Mouse (Mus musculus) stomach, postnatal 0 days (tissue): ENCODE results near the gene Dazl. TPM values are rescaled to one million over a fixed set of nuclear protein-coding genes. Genes with fewer than 3 reads are reported as not detected.

Source experiments
- ATAC-seq: fragments of 200-750 bp; cut with Nextera tagmentation; 2 replicates; pipeline ENCODE4 v1.8.0; 2017; ENCODE audit not compliant: low FRiP score, low TSS enrichment
- DNase-seq: peaks from one replicate; pipeline ENCODE4 v3.0.0-alpha.2; 2016; ENCODE audit warnings: low spot score
- H3K27ac ChIP-seq: fragments of 300-500 bp; sonication (generic); replicated peaks from 2 replicates; pipeline ENCODE4 v1.5.1; 2014; ENCODE audit warnings: mild to moderate bottlenecking, control low read depth
- H3K27me3 ChIP-seq: fragments of 300-500 bp; sonication (generic); 2 replicates; pipeline ENCODE4 v1.6.1; 2014; ENCODE audit warnings: low read length; ENCODE audit not compliant: control insufficient read depth, insufficient read depth
- H3K36me3 ChIP-seq: fragments of 300-500 bp; sonication (generic); 2 replicates; pipeline ENCODE4 v1.6.1; 2014; ENCODE audit warnings: low read length, mixed read lengths; ENCODE audit not compliant: control insufficient read depth, insufficient read depth
- H3K4me1 ChIP-seq: fragments of 300-500 bp; sonication (generic); replicated peaks from 2 replicates; pipeline ENCODE4 v1.6.1; 2014; ENCODE audit warnings: antibody characterized with exemption; ENCODE audit not compliant: control insufficient read depth, insufficient read depth
- H3K4me2 ChIP-seq: fragments of 300-500 bp; sonication (generic); replicated peaks from 2 replicates; pipeline ENCODE4 v1.6.1; 2014; ENCODE audit warnings: low read depth, mild to moderate bottlenecking, control low read depth, moderate library complexity
- H3K4me3 ChIP-seq: fragments of 300-500 bp; sonication (generic); 2 replicates; pipeline ENCODE4 v1.5.1; 2014; ENCODE audit warnings: low read depth, low read length, control low read depth
- H3K9ac ChIP-seq: fragments of 300-500 bp; sonication (generic); 2 replicates; pipeline ENCODE4 v1.6.1; 2014; ENCODE audit warnings: mild to moderate bottlenecking, low read length, control low read depth, mixed read lengths
- H3K9me3 ChIP-seq: fragments of 300-500 bp; sonication (generic); 2 replicates; pipeline ENCODE4 v1.6.1; 2016; ENCODE audit warnings: low read length; ENCODE audit not compliant: control insufficient read depth
- CTCF ChIP-seq: IDR thresholded peaks from 2 replicates; pipeline ENCODE4 v1.5.1; 2016; ENCODE audit warnings: antibody characterized with exemption, low read depth, mild to moderate bottlenecking, moderate library complexity
- EP300 ChIP-seq: optimal IDR thresholded peaks from 2 replicates; pipeline ENCODE3; 2016; ENCODE audit warnings: antibody characterized with exemption
- WGBS: fragments of 180-500 bp; shearing (Covaris S2); extraction: QIAGEN DNeasy Blood & Tissue Kit; methylation state at CpG from one replicate; pipeline ENCODE4 v1.1.7; 2014; 5-methylcytosine and 5-hydroxymethylcytosine counted together
- polyA plus RNA-seq: library from polyadenylated mRNA; unstranded; fragments of >200 nt; fragmentation: Nextera tagmentation; extraction: Ambion mirVana; gene quantifications from 2 replicates; pipeline ENCODE4 v1.2.1, GENCODE M21; 2015

Gene Dazl
- polyA plus RNA-seq, 1 experiment from 2014 or later = 0.13 TPM

DNA sequence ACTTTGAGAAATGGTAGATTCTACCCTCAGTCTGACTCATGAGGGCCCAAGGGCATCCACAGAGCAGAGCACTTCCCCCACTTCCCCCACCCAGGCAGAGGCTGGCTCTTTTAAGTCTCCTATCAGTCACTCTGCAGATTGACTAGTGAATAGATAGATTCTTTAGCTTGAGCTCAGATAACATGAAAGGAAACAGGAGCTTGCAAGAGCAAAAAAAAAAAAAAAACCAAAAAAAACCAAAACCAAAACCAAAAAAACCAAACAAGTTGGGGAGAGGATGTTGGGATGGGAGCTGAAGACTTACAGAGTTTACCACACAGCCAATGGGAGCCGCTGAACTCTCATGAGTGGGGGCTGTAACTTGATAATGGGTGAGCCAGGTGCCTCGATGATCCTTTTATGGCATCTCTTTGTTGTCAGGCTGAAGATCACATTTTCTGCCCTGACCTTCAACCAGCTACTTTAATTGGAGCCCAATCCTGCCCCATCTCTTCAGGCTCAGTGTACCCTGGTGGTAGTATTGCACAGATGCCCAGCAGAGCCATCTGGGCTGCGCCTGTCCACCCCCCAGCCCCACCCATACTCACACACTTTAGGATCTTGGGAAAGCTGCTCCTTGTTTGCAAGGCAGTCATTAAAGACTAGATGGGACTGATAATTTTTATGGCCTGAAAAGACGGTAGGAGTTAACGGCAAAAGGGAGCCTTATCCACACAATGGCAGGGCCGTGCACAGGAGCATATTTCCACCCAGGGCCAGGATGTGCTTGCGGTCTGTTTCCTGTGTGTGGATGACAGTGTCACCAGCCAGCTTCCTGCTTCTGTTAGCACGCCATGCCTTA, 38.0 kb upstream of the Dazl start:
- no peak for ATAC-seq
- H3K27me3 ChIP-seq = no peaks in the 10 kb centered on the region
- no peaks in the 10 kb centered on the region for H3K9me3 ChIP-seq
- no peak for DNase-seq
- no peaks in the 10 kb centered on the region for H3K36me3 ChIP-seq
- WGBS = 67% methylated on average over 8 of the region's 8 CpGs
- TF ChIP-seq CTCF = no peak
- TF ChIP-seq EP300 = no peak
- H3K27ac ChIP-seq = no peak overlapping the region
- H3K4me3 ChIP-seq = no peak overlapping the region
- H3K9ac ChIP-seq = no peak overlapping the region
- H3K4me1 ChIP-seq = no peaks in the 10 kb centered on the region
- H3K4me2 ChIP-seq = no peak overlapping the region

DNA sequence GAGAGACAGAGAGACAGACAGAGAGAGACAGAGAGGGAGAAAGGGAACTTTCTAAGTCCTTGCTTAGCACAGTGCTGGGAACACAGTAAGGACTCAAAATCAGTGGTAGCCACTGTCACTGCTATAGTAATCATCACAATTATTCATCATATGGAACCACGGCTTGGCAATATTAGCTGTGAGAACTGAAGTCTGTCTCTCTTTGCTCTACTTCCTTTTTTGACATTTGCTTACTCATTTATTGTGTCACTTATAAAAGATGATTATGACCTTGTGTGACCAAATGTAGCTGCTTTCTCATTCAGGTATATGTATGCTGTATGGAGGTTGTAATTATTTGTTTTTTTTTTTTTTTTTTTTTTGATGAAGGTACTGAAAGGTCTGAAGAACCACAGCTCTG, 36.8 kb upstream of the Dazl start:
- no peaks in the 10 kb centered on the region for H3K36me3 ChIP-seq
- no peak overlapping the region for H3K27ac ChIP-seq
- TF ChIP-seq CTCF = no peak
- TF ChIP-seq EP300 = no peak
- H3K9ac ChIP-seq = no peak overlapping the region
- H3K9me3 ChIP-seq = no peaks in the 10 kb centered on the region
- no peak for DNase-seq
- no peak overlapping the region for H3K4me2 ChIP-seq
- no peaks in the 10 kb centered on the region for H3K27me3 ChIP-seq
- H3K4me3 ChIP-seq = no peak overlapping the region
- ATAC-seq = no peak
- no peaks in the 10 kb centered on the region for H3K4me1 ChIP-seq
- WGBS = 73% methylated on average over 1 of the region's 1 CpGs

DNA sequence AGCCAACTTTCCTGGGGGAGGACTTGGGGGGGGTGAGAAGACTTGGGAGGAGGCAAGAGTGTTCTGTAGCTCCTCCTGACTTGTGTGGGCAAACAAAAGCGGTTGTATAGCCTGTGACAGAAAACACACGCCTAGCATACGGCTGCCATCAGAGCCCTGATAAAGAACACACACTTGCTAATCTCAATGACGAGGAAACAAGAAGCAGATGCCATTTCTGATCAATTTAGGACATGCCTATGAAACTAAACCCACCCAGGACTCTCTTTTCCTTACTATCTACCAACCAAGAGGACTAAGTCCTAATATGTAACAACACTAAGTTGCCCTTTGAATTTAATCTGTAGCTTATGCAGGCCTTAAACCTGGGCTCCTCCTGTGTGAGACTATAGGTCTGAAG, 31.2 kb upstream of the Dazl start:
- WGBS = 54% methylated on average over 4 of the region's 4 CpGs
- Histone ChIP-seq H3K27ac (no peak overlapping the region), H3K9me3 (no peaks in the 10 kb centered on the region), H3K4me3 (no peak overlapping the region), H3K36me3 (no peaks in the 10 kb centered on the region), H3K4me1 (no peaks in the 10 kb centered on the region), H3K9ac (no peak overlapping the region), H3K4me2 (no peak overlapping the region), H3K27me3 (no peaks in the 10 kb centered on the region)
- ATAC-seq (no peak), DNase-seq (no peak)
- TF ChIP-seq CTCF (no peak), EP300 (no peak)

DNA sequence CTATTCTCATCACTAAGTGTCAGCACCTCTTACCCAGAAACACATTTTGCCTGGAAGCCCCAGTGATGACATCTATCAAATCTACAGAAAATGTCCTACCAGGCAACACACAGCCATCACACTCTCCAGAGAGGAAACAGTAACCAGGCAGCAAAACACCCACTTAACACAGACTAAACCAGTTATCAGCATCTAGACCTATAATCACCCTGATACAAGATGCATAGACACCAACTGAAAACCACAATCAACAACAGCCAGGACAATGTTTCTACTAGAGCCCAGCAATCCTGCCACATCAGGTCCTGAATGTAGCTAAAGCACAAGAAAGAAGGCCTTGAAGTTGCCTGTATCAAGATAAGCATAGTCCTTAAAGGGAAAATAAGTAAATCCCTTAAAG, 25.4 kb upstream of the Dazl start:
- no peaks in the 10 kb centered on the region for H3K4me1 ChIP-seq
- ATAC-seq (no peak), DNase-seq (no peak)
- no peaks in the 10 kb centered on the region for H3K9me3 ChIP-seq
- no peak for TF ChIP-seq CTCF
- TF ChIP-seq EP300 = no peak
- no peaks in the 10 kb centered on the region for H3K27me3 ChIP-seq
- no peak overlapping the region for H3K9ac ChIP-seq
- no peak overlapping the region for H3K4me3 ChIP-seq
- no peaks in the 10 kb centered on the region for H3K36me3 ChIP-seq
- H3K27ac ChIP-seq = no peak overlapping the region
- H3K4me2 ChIP-seq = no peak overlapping the region

DNA sequence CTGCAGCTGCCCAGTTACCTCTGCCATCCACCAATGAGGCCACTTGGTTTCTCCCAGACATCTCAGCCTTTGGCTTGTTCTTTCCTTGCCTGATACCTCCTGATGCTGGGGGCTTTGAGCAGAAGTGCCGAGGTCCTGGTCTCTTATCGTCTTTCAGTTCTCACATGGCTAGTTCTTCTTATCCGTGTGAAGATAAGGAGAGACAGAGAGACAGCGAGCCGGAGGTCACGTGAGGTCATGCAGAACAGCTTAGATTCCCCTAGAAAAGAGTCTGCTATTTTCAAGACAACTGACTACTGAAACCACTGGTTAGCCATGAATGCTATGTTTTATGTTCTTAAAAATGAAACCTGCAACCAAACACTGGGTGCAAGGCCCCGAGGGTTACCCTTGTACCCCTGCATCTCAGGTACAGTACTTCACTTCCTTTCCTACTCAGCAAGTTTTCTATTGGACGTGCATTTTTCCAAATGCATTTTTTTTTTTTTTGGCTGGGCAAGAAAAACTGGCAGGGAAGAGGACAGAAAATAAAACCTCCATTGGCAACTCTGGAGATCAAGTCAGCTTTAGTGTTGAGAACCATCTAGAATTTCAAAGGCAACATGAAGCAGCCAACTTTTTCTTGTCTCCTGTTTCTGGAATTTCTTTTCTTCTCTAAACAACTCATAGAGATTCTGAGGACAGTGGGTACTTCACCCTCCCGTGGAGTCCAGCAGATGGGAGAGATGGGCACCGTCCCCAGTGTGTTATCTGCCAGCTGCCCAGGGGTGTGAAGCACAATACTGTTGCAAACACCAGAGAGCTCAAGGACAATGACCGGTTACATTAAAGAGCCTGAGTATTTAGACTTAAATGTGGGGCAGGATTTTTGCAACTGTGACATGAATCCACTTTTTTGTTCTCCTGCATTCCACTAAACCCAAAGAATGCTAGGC, 23.0 kb upstream of the Dazl start:
- DNase-seq = no peak
- Histone ChIP-seq H3K4me2 (no peak overlapping the region), H3K9ac (no peak overlapping the region), H3K27ac (no peak overlapping the region), H3K9me3 (no peaks in the 10 kb centered on the region), H3K27me3 (no peaks in the 10 kb centered on the region), H3K4me3 (no peak overlapping the region), H3K36me3 (no peaks in the 10 kb centered on the region), H3K4me1 (no peaks in the 10 kb centered on the region)
- 68% methylated on average over 11 of the region's 11 CpGs for WGBS
- TF ChIP-seq EP300 = no peak
- TF ChIP-seq CTCF = no peak
- no peak for ATAC-seq
